Mouse (Mus musculus): Measurements from ENCODE around the gene Olfr1392. TPM values are rescaled to one million over a fixed set of nuclear protein-coding genes. Genes with fewer than 3 reads are reported as not detected.

The Olfr1392 gene
- polyA plus RNA-seq, 1 experiment from 2014 or later = 0.10 TPM

DNA sequence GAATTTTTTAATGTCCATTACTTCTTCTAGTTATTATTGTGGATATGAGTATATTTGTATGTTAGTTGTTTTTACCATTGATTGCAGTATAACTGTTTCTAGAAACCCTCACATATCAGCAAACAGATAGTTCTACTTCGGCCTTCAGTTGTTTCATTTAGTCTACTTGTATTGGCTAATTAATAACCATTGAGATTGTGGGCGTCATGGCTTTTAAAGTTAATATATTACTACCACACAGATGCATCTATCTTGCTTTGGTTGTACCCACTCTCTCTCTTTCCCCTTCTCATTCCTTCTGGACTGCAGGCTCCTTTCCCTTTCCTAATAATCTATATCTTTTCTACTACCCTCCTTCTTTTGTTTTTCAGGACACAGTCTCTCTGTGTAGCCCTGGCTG lies 25.8 kb upstream of the Olfr1392 start:
- Histone ChIP-seq H3K27ac (no peak overlapping the region), H3K4me1 (peaks cover 3% of the 10 kb centered on the region; the same call in 1 of the 2 replicates), H3K4me3 (no peak overlapping the region), H3K4me2 (no peak overlapping the region), H3K36me3 (peaks cover 59% of the 10 kb centered on the region), H3K9ac (no peak overlapping the region), H3K9me3 (no peaks in the 10 kb centered on the region), H3K27me3 (no peaks in the 10 kb centered on the region)
- 92% methylated on average over 2 of the region's 2 CpGs for WGBS
- ATAC-seq (ENCODE audit: insufficient number of reproducible peaks, low FRiP score, low TSS enrichment, low read depth) = no peak

GRCm38 (mm10) chr11:49259829-49260228 lies 25.3 kb upstream of the Olfr1392 start:
- Histone ChIP-seq H3K27ac (no peak overlapping the region), H3K27me3 (no peaks in the 10 kb centered on the region), H3K4me3 (no peak overlapping the region), H3K36me3 (peaks cover 57% of the 10 kb centered on the region), H3K9ac (no peak overlapping the region), H3K4me1 (peaks cover 3% of the 10 kb centered on the region; the same call in 1 of the 2 replicates), H3K9me3 (no peaks in the 10 kb centered on the region), H3K4me2 (no peak overlapping the region)
- WGBS = 81% methylated on average over 1 of the region's 1 CpGs
- no peak for ATAC-seq (ENCODE audit: insufficient number of reproducible peaks, low FRiP score, low TSS enrichment, low read depth)

DNA sequence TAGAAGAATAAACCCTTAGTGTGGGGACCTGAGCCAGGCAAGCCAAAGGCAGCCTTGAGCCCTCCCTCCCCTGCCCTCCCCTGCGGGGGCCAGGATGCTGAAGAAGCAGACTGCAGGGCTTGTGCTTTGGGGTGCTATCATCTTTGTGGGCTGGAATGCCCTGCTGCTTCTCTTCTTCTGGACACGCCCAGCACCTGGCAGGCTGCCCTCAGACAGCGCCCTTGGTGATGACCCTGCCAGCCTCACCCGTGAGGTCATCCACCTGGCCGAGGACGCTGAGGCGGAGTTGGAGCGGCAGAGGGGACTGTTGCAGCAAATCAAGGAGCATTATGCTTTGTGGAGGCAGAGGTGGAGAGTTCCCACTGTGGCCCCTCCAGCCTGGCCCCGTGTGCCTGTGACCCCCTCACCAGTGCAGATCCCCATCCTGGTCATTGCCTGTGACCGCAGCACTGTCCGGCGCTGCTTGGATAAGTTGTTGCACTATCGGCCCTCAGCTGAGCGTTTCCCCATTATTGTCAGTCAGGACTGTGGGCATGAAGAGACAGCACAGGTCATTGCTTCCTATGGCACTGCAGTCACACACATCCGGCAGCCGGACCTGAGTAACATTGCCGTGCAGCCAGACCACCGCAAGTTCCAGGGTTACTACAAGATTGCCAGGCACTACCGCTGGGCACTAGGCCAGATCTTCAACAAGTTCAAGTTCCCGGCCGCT lies 24.3 kb upstream of the Olfr1392 start:
- Histone ChIP-seq H3K27ac (no peak overlapping the region), H3K36me3 (peaks cover 55% of the 10 kb centered on the region), H3K9ac (no peak overlapping the region), H3K9me3 (no peaks in the 10 kb centered on the region), H3K4me1 (0 out of 2 replicates have a peak, but pooled peaks cover 3% of the 10 kb centered on the region), H3K4me2 (no peak overlapping the region), H3K4me3 (no peak overlapping the region), H3K27me3 (no peaks in the 10 kb centered on the region)
- 0 out of 2 replicates have a peak, but pooled peaks have one; percentile 51 for ATAC-seq (ENCODE audit: insufficient number of reproducible peaks, low FRiP score, low TSS enrichment, low read depth)
- WGBS = 89% methylated on average over 20 of the region's 21 CpGs

- H3K9ac ChIP-seq = no peak overlapping the region
- peaks cover 51% of the 10 kb centered on the region for H3K36me3 ChIP-seq
- no peak overlapping the region for H3K4me2 ChIP-seq
- 94% methylated on average over 14 of the region's 14 CpGs for WGBS
- no peaks in the 10 kb centered on the region for H3K27me3 ChIP-seq
- 0 out of 2 replicates have a peak, but pooled peaks cover 3% of the 10 kb centered on the region for H3K4me1 ChIP-seq
- H3K27ac ChIP-seq = no peak overlapping the region
- H3K4me3 ChIP-seq = no peak overlapping the region
- H3K9me3 ChIP-seq = no peaks in the 10 kb centered on the region
- ATAC-seq (ENCODE audit: insufficient number of reproducible peaks, low FRiP score, low TSS enrichment, low read depth) = no peak
Observed at GRCm38 (mm10) chr11:49261313-49261855, 23.7 kb upstream of the Olfr1392 start.

DNA sequence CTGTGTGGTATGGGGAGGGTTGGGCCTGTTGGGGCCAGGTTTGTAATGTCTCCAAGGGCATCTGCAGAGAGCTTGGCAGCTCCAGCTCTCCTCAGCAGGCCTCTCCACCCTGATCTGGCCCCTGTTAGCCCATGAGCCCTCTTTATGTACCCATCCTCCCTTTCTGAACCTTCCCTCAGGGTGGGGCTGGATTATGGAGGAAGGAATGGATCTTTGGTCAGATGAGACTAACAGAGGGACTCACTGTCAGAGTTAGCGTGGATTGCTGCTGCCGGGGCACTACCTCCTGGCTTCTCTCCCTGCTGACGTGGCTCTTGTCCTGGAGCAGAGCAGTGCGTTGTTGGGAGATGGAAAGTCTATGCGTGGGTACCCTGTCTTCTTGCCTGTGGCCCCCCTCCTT lies 22.8 kb upstream of the Olfr1392 start:
- 92% methylated on average over 5 of the region's 5 CpGs for WGBS
- H3K4me3 ChIP-seq = no peak overlapping the region

GRCm38 (mm10) chr11:49263149-49263548 lies 21.9 kb upstream of the Olfr1392 start:
- H3K9me3 ChIP-seq = no peaks in the 10 kb centered on the region
- H3K4me3 ChIP-seq = no peak overlapping the region
- no peak overlapping the region for H3K4me2 ChIP-seq
- no peaks in the 10 kb centered on the region for H3K27me3 ChIP-seq
- no peak overlapping the region for H3K9ac ChIP-seq
- ATAC-seq (ENCODE audit: insufficient number of reproducible peaks, low FRiP score, low TSS enrichment, low read depth) = no peak; the same call in 1 of the 2 replicates
- 0 out of 2 replicates have a peak, but pooled peaks cover 3% of the 10 kb centered on the region for H3K4me1 ChIP-seq
- no peak overlapping the region for H3K27ac ChIP-seq
- WGBS = 90% methylated on average over 6 of the region's 6 CpGs
- H3K36me3 ChIP-seq = peaks cover 49% of the 10 kb centered on the region

More for the DNA sequence above, 22.8 kb upstream of the Olfr1392 start:
- peaks cover 49% of the 10 kb centered on the region for H3K36me3 ChIP-seq
- no peak overlapping the region for H3K4me2 ChIP-seq
- no peak overlapping the region for H3K27ac ChIP-seq
- no peak overlapping the region for H3K9ac ChIP-seq
- no peaks in the 10 kb centered on the region for H3K27me3 ChIP-seq
- H3K4me1 ChIP-seq = 0 out of 2 replicates have a peak, but pooled peaks cover 3% of the 10 kb centered on the region
- ATAC-seq (ENCODE audit: insufficient number of reproducible peaks, low FRiP score, low TSS enrichment, low read depth) = no peak
- no peaks in the 10 kb centered on the region for H3K9me3 ChIP-seq

DNA sequence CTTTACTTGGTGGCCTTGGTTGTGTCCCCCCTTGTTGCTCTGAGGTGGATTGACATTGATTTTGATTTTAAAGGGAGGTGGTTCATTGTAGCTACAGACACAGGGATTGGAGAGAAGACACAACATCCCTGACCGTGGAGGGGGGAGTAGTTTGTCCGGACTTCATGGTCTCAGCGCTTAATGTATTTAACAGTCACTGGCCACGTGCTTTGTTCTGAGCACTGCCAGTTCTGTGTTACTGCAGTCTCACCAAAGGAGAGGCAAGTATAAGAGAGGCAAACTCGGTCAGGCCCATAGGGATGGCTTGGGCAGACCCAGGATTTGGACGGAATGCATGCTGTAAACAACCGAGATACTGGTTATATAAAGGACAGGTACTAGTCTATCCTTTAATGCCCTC lies 21.0 kb upstream of the Olfr1392 start:
- Histone ChIP-seq H3K9me3 (no peaks in the 10 kb centered on the region), H3K4me2 (no peak overlapping the region), H3K9ac (no peak overlapping the region), H3K36me3 (peaks cover 49% of the 10 kb centered on the region), H3K4me3 (no peak overlapping the region), H3K4me1 (0 out of 2 replicates have a peak, but pooled peaks cover 3% of the 10 kb centered on the region), H3K27ac (no peak overlapping the region), H3K27me3 (no peaks in the 10 kb centered on the region)
- WGBS = 86% methylated on average over 7 of the region's 7 CpGs
- no peak for ATAC-seq (ENCODE audit: insufficient number of reproducible peaks, low FRiP score, low TSS enrichment, low read depth)

DNA sequence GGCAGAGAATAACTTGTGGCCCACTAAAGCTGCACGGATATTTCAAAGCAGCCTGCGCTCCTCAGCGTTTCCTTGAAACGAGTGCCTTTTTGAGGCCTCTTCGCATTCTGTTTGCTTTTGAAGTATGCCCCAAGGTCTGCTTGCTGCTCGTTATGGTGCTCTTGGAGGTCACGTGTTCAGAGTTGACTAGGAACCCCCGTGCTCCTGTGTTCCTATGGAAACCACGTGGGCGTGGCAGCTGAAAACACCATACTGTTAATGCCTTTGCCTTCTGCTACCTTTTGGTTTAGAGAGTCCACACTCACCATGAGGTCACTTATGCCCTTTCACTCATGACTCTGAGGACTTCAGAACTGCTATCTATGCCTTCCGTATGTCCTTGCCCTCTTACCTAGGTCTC lies 20.5 kb upstream of the Olfr1392 start:
- ATAC-seq (ENCODE audit: insufficient number of reproducible peaks, low FRiP score, low TSS enrichment, low read depth) = no peak
- WGBS = 64% methylated on average over 11 of the region's 11 CpGs
- H3K9me3 ChIP-seq = no peaks in the 10 kb centered on the region
- H3K4me2 ChIP-seq = no peak overlapping the region
- H3K27ac ChIP-seq = no peak overlapping the region
- H3K27me3 ChIP-seq = no peaks in the 10 kb centered on the region
- H3K9ac ChIP-seq = no peak overlapping the region
- H3K4me3 ChIP-seq = no peak overlapping the region
- peaks cover 47% of the 10 kb centered on the region for H3K36me3 ChIP-seq
- 0 out of 2 replicates have a peak, but pooled peaks cover 3% of the 10 kb centered on the region for H3K4me1 ChIP-seq

GRCm38 (mm10) chr11:49265101-49265500 lies 20.0 kb upstream of the Olfr1392 start:
- Histone ChIP-seq H3K36me3 (peaks cover 44% of the 10 kb centered on the region), H3K9ac (no peak overlapping the region), H3K4me1 (0 out of 2 replicates have a peak, but pooled peaks cover 3% of the 10 kb centered on the region), H3K4me2 (no peak overlapping the region), H3K27me3 (no peaks in the 10 kb centered on the region), H3K9me3 (no peaks in the 10 kb centered on the region), H3K27ac (no peak overlapping the region), H3K4me3 (no peak overlapping the region)
- no peak for ATAC-seq (ENCODE audit: insufficient number of reproducible peaks, low FRiP score, low TSS enrichment, low read depth)
- WGBS = 82% methylated on average over 8 of the region's 8 CpGs

GRCm38 (mm10) chr11:49266671-49267070 lies 18.4 kb upstream of the Olfr1392 start:
- Histone ChIP-seq H3K27me3 (no peaks in the 10 kb centered on the region), H3K27ac (no peak overlapping the region), H3K4me3 (no peak overlapping the region), H3K9ac (no peak overlapping the region), H3K36me3 (peaks cover 28% of the 10 kb centered on the region), H3K4me1 (0 out of 2 replicates have a peak, but pooled peaks cover 3% of the 10 kb centered on the region), H3K9me3 (no peaks in the 10 kb centered on the region), H3K4me2 (no peak overlapping the region)
- no peak for ATAC-seq (ENCODE audit: insufficient number of reproducible peaks, low FRiP score, low TSS enrichment, low read depth)
- WGBS = 74% methylated on average over 6 of the region's 6 CpGs

GRCm38 (mm10) chr11:49267316-49267715 lies 17.8 kb upstream of the Olfr1392 start:
- Histone ChIP-seq H3K4me2 (no peak overlapping the region), H3K27me3 (no peaks in the 10 kb centered on the region), H3K9me3 (no peaks in the 10 kb centered on the region), H3K4me3 (no peak overlapping the region), H3K36me3 (peaks cover 22% of the 10 kb centered on the region), H3K9ac (no peak overlapping the region), H3K4me1 (0 out of 2 replicates have a peak, but pooled peaks cover 3% of the 10 kb centered on the region), H3K27ac (no peak overlapping the region)
- 83% methylated on average over 10 of the region's 10 CpGs for WGBS
- ATAC-seq (ENCODE audit: insufficient number of reproducible peaks, low FRiP score, low TSS enrichment, low read depth) = no peak

- Histone ChIP-seq H3K27ac (no peak overlapping the region), H3K27me3 (no peaks in the 10 kb centered on the region), H3K4me2 (no peak overlapping the region), H3K36me3 (peaks cover 16% of the 10 kb centered on the region), H3K4me3 (no peak overlapping the region), H3K9me3 (no peaks in the 10 kb centered on the region), H3K4me1 (0 out of 2 replicates have a peak, but pooled peaks cover 2% of the 10 kb centered on the region), H3K9ac (no peak overlapping the region)
- no peak for ATAC-seq (ENCODE audit: insufficient number of reproducible peaks, low FRiP score, low TSS enrichment, low read depth)
- 81% methylated on average over 15 of the region's 15 CpGs for WGBS
Observed at GRCm38 (mm10) chr11:49267970-49268579, 17.0 kb upstream of the Olfr1392 start.
